Mouse (Mus musculus): ENCODE results near the gene Xndc1. TPM values are rescaled to one million over a fixed set of nuclear protein-coding genes. Genes with fewer than 3 reads are reported as not detected.

Gene Xndc1
- polyA plus RNA-seq, 1 experiment from 2014 or later = 12.6 TPM

DNA sequence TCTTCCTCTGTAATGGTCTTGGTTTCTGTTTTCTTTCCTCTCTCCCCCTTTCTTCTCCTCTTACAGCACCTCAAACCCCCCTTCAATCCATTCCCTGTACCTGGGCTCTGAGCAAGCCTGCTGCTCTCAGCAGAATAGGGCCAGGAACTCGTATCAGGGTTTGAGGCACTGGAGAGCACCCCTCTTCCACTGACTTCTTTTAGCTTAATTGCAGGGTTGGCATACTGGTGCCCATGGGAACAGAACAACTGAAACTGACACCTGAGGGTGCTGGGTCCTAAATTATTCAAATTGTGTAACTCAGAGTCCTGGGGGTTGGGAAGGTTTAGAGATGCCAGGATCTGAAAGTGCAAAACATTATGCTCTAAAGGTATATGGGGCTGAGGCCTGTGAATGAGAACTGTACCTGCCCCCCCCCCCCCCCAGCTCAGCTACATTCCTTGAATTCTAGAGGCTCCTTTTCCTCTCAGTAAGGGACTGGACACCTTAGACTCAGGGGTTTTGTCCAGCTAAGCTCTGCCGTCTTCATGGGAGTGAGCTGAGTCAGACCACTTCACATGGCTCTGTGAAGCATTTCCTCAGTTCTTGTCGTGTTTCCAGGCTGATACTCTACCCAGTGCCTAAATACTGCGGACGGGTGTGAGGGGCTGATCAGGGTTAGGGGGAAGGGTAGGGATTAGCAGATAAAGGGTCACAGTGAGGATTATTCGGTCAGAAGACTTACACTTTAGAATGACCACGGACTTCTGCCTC is 51.4 kb downstream of the Xndc1 start, which contains the start of gene Chrna10:
Gene Chrna10, minus strand, starts transcription at position 250 of the 753 bp plus-strand sequence.
- no peaks in the 10 kb centered on the region for H3K4me1 ChIP-seq (replicated peaks; ENCODE audit: insufficient read depth, low read length)
- ATAC-seq (replicated peaks; ENCODE audit: low FRiP score, low read depth) = no peak; the same call in 1 of the 2 replicates
- no peak for DNase-seq (ENCODE audit: low spot score)

DNA sequence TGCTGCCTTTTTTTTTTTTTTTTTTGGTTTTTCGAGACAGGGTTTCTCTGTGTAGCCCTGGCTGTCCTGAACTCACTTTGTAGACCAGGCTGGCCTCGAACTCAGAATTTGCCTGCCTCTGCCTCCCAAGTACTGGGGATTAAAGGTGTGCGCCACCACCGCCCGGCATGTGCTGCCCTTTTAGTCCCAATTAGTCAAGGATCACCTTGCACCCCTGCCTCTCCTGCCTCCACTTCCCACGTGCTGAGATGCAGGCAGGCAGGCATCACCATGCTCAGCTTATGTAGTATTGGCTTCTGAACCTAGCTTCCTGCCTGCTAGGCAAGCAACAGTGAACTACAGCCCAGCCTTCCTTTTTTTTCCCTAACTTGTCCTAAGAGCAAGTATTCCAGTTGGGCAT is 52.1 kb downstream of the Xndc1 start:
- Histone ChIP-seq H3K9ac (ENCODE audit: low read depth, low read length) (no peak overlapping the region), H3K4me1 (replicated peaks; ENCODE audit: insufficient read depth, low read length) (no peaks in the 10 kb centered on the region), H3K27me3 (ENCODE audit: insufficient read depth, low read length) (no peaks in the 10 kb centered on the region), H3K4me2 (ENCODE audit: low read length) (no peak overlapping the region), H3K4me3 (replicated peaks; ENCODE audit: low read depth, low read length) (no peak overlapping the region), H3K9me3 (replicated peaks; ENCODE audit: low read length) (no peaks in the 10 kb centered on the region), H3K27ac (no peak overlapping the region), H3K36me3 (ENCODE audit: insufficient read depth, low read length) (peaks cover 27% of the 10 kb centered on the region)
- TF ChIP-seq CTCF (IDR thresholded peaks at IDR 0.05; ENCODE audit: low read depth) = no peak
- 76% methylated on average over 6 of the region's 6 CpGs for WGBS
- DNase-seq (ENCODE audit: low spot score) = no peak
- ATAC-seq (replicated peaks; ENCODE audit: low FRiP score, low read depth) = no peak

More for the DNA sequence above, 51.4 kb downstream of the Xndc1 start, which contains the start of gene Chrna10:
- Histone ChIP-seq H3K4me3 (replicated peaks; ENCODE audit: low read depth, low read length) (no peak within 1 kb of the TSS), H3K27ac (no peak within 1 kb of the TSS), H3K9ac (ENCODE audit: low read depth, low read length) (no peak within 1 kb of the TSS), H3K9me3 (replicated peaks; ENCODE audit: low read length) (no peaks in the 10 kb centered on the region), H3K4me2 (ENCODE audit: low read length) (no peak within 1 kb of the TSS), H3K36me3 (ENCODE audit: insufficient read depth, low read length) (peaks cover 21% of the 10 kb centered on the region), H3K27me3 (ENCODE audit: insufficient read depth, low read length) (no peaks in the 10 kb centered on the region)
- 45% methylated on average over 7 of the region's 7 CpGs for WGBS
- no peak for TF ChIP-seq CTCF (IDR thresholded peaks at IDR 0.05; ENCODE audit: low read depth)

DNA sequence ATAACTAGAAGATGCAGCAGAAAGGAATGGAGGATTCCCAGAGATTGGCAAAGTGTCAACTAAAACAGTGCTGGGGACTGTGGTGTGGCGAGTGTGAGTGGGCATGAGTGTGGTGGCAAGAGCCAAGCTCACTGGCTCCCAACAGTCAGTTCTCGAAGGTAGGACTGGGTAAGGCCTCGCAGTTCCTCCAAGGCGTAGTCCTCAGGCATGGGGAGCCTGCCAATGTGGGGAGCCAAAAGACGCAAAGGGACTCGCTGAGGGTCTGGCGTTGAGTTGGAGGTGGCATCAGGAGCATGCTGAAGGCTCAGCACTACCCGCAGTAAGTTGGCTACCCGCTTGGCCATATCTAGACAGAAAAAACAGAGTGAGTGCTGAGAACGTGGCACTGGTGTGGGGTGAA is 55.0 kb downstream of the Xndc1 start:
- Histone ChIP-seq H3K4me3 (replicated peaks; ENCODE audit: low read depth, low read length) (no peak overlapping the region), H3K27me3 (ENCODE audit: insufficient read depth, low read length) (no peaks in the 10 kb centered on the region), H3K9me3 (replicated peaks; ENCODE audit: low read length) (no peaks in the 10 kb centered on the region), H3K36me3 (ENCODE audit: insufficient read depth, low read length) (peaks cover 56% of the 10 kb centered on the region), H3K27ac (no peak overlapping the region), H3K4me1 (replicated peaks; ENCODE audit: insufficient read depth, low read length) (no peaks in the 10 kb centered on the region), H3K4me2 (ENCODE audit: low read length) (no peak overlapping the region), H3K9ac (ENCODE audit: low read depth, low read length) (no peak overlapping the region)
- 95% methylated on average over 10 of the region's 10 CpGs for WGBS
- ATAC-seq (replicated peaks; ENCODE audit: low FRiP score, low read depth) (no peak), DNase-seq (ENCODE audit: low spot score) (no peak)
- TF ChIP-seq CTCF (IDR thresholded peaks at IDR 0.05; ENCODE audit: low read depth) = no peak

DNA sequence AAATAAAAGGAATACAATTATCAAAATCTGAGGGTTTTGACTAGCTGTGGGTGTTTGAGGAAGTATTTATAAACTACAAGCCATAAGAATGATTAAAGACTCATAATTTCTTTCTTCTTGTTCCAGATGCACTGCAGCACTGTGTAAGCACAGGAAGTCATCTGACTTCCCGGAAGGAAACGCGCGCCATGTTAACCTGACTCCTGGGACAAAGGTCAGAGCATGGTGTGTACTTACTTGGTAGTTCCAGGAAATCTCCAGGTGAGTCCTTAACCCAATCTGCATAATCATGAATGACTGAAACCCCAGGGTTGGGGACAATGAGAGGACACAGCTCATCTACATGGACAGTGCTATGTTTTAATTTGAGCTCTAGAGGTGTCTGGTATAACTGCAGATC is 67.1 kb downstream of the Xndc1 start:
- DNase-seq (ENCODE audit: low spot score) (no peak), ATAC-seq (replicated peaks; ENCODE audit: low FRiP score, low read depth) (no peak)
- peaks cover 40% of the 10 kb centered on the region for H3K36me3 ChIP-seq (ENCODE audit: insufficient read depth, low read length)

More for the DNA sequence above, 67.1 kb downstream of the Xndc1 start:
- Histone ChIP-seq H3K9me3 (replicated peaks; ENCODE audit: low read length) (no peaks in the 10 kb centered on the region), H3K4me2 (ENCODE audit: low read length) (no peak overlapping the region), H3K27me3 (ENCODE audit: insufficient read depth, low read length) (no peaks in the 10 kb centered on the region), H3K4me1 (replicated peaks; ENCODE audit: insufficient read depth, low read length) (no peaks in the 10 kb centered on the region), H3K9ac (ENCODE audit: low read depth, low read length) (no peak overlapping the region), H3K27ac (no peak overlapping the region), H3K4me3 (replicated peaks; ENCODE audit: low read depth, low read length) (no peak overlapping the region)
- WGBS = 77% methylated on average over 4 of the region's 4 CpGs
- no peak for TF ChIP-seq CTCF (IDR thresholded peaks at IDR 0.05; ENCODE audit: low read depth)

Other genes starting within 250 kb of the Xndc1 start
- 0.13 and 0.19 TPM in 2 replicates for gene Phox2a, start 247.2 kb upstream of the Xndc1 start, polyA plus RNA-seq (2015; fragmentation: Nextera tagmentation; extraction: Ambion mirVana)
- gene Inppl1, start 227.3 kb upstream of the Xndc1 start, polyA plus RNA-seq (2015; fragmentation: Nextera tagmentation; extraction: Ambion mirVana) = 34.5 and 35.6 TPM in 2 replicates
- gene Folr2, start 208.3 kb upstream of the Xndc1 start, polyA plus RNA-seq (2015; fragmentation: Nextera tagmentation; extraction: Ambion mirVana) = 1.1 and 1.4 TPM in 2 replicates
- gene Anapc15, start 201.8 kb upstream of the Xndc1 start, polyA plus RNA-seq (2015; fragmentation: Nextera tagmentation; extraction: Ambion mirVana) = 47.2 and 50.2 TPM in 2 replicates
- 164 and 166 TPM in 2 replicates for gene Folr1, start 194.7 kb upstream of the Xndc1 start, polyA plus RNA-seq (2015; fragmentation: Nextera tagmentation; extraction: Ambion mirVana)
- 164 and 165 TPM in 2 replicates for gene Lamtor1, start 159.6 kb upstream of the Xndc1 start, polyA plus RNA-seq (2015; fragmentation: Nextera tagmentation; extraction: Ambion mirVana)
- 0.13 and 0.34 TPM in 2 replicates for gene Tomt, start 159.2 kb upstream of the Xndc1 start, polyA plus RNA-seq (2015; fragmentation: Nextera tagmentation; extraction: Ambion mirVana)
- gene Lrrc51, start 131.6 kb upstream of the Xndc1 start, polyA plus RNA-seq (2015; fragmentation: Nextera tagmentation; extraction: Ambion mirVana) = 9.6 and 11.4 TPM in 2 replicates
- gene Numa1, start 131.4 kb upstream of the Xndc1 start, polyA plus RNA-seq (2015; fragmentation: Nextera tagmentation; extraction: Ambion mirVana) = 41.7 and 45.9 TPM in 2 replicates
- gene Il18bp, start 46.8 kb upstream of the Xndc1 start, polyA plus RNA-seq (2015; fragmentation: Nextera tagmentation; extraction: Ambion mirVana) = 2.0 and 2.1 TPM in 2 replicates
- 24.8 and 25.5 TPM in 2 replicates for gene Rnf121, start within 50 bp of the Xndc1 start, polyA plus RNA-seq (2015; fragmentation: Nextera tagmentation; extraction: Ambion mirVana)
- gene Xntrpc, start 202 bp downstream of the Xndc1 start, polyA plus RNA-seq (2015; fragmentation: Nextera tagmentation; extraction: Ambion mirVana) = 0.45 and 0.50 TPM in 2 replicates
- gene Trpc2, start 17.6 kb downstream of the Xndc1 start, polyA plus RNA-seq (2015; fragmentation: Nextera tagmentation; extraction: Ambion mirVana) = not detected in 2 replicates
- gene Art1, start 36.2 kb downstream of the Xndc1 start, polyA plus RNA-seq (2015; fragmentation: Nextera tagmentation; extraction: Ambion mirVana) = 0.24 and 0.70 TPM in 2 replicates
- gene Art5, start 44.0 kb downstream of the Xndc1 start, polyA plus RNA-seq (2015; fragmentation: Nextera tagmentation; extraction: Ambion mirVana) = 1.4 and 2.3 TPM in 2 replicates
- not detected in 2 replicates for gene Chrna10, start 51.3 kb downstream of the Xndc1 start, polyA plus RNA-seq (2015; fragmentation: Nextera tagmentation; extraction: Ambion mirVana)
- gene Nup98, start 144.7 kb downstream of the Xndc1 start, polyA plus RNA-seq (2015; fragmentation: Nextera tagmentation; extraction: Ambion mirVana) = 19.1 and 21.1 TPM in 2 replicates
- gene Pgap2, start 144.7 kb downstream of the Xndc1 start, polyA plus RNA-seq (2015; fragmentation: Nextera tagmentation; extraction: Ambion mirVana) = 65.8 and 66.8 TPM in 2 replicates
- 50.6 and 52.1 TPM in 2 replicates for gene Rhog, start 190.5 kb downstream of the Xndc1 start, polyA plus RNA-seq (2015; fragmentation: Nextera tagmentation; extraction: Ambion mirVana)
- gene Stim1, start 202.3 kb downstream of the Xndc1 start, polyA plus RNA-seq (2015; fragmentation: Nextera tagmentation; extraction: Ambion mirVana) = 9.7 and 10.3 TPM in 2 replicates

All from kidney, postnatal 0 days (tissue).